Mouse (Mus musculus) heart, embryonic 10.5 days (tissue): ENCODE measurements at regions not wholly inside any gene's neighbourhood (a gene's known extent, or its start where the extent isn't known, plus 50 kb on each side); places are given as distances from the start of the nearest gene placed in this dataset.

Experiments
- DNase-seq: peaks from one replicate; pipeline ENCODE4 v3.0.0-alpha.2; 2017; ENCODE audit warnings: low spot score
- H3K27ac ChIP-seq: fragments of 300-500 bp; sonication (generic); 2 replicates; pipeline ENCODE4 v1.5.1; 2016; ENCODE audit warnings: mild to moderate bottlenecking
- H3K27me3 ChIP-seq: fragments of 300-500 bp; sonication (generic); 2 replicates; pipeline ENCODE4 v1.6.1; 2016; ENCODE audit warnings: mild to moderate bottlenecking; ENCODE audit not compliant: poor library complexity, insufficient read depth, severe bottlenecking
- H3K36me3 ChIP-seq: fragments of 300-500 bp; sonication (generic); 2 replicates; pipeline ENCODE4 v1.6.1; 2016; ENCODE audit warnings: mild to moderate bottlenecking, moderate library complexity
- H3K4me1 ChIP-seq: fragments of 300-500 bp; sonication (generic); 2 replicates; pipeline ENCODE4 v1.6.1; 2016; ENCODE audit warnings: mild to moderate bottlenecking
- H3K4me3 ChIP-seq: fragments of 300-500 bp; sonication (generic); 2 replicates; pipeline ENCODE4 v1.5.1; 2016; ENCODE audit warnings: mild to moderate bottlenecking, moderate library complexity
- H3K9me3 ChIP-seq: fragments of 300-500 bp; sonication (generic); 2 replicates; pipeline ENCODE4 v1.6.1; 2016; ENCODE audit warnings: mild to moderate bottlenecking, moderate library complexity
- WGBS: fragments of 180-500 bp; shearing (Covaris S2); methylation state at CpG from one replicate; pipeline ENCODE4 v1.1.7; 2016; 5-methylcytosine and 5-hydroxymethylcytosine counted together

- Histone ChIP-seq H3K27me3 (no peaks in the 10 kb centered on the region), H3K4me1 (no peaks in the 10 kb centered on the region), H3K36me3 (no peaks in the 10 kb centered on the region), H3K4me3 (no peak overlapping the region), H3K27ac (no peak overlapping the region), H3K9me3 (no peaks in the 10 kb centered on the region)
- no peak for DNase-seq
- 78% methylated on average over 7 of the region's 7 CpGs for WGBS
These were observed 418.1 kb downstream of the Plekhb2 start for GRCm38 (mm10) chr1:35267883-35268282.

GRCm38 (mm10) chr1:35274978-35275377, 425.2 kb downstream of the Plekhb2 start:
- Histone ChIP-seq H3K4me1 (peaks cover 6% of the 10 kb centered on the region; the same call in 1 of the 2 replicates), H3K27ac (no peak overlapping the region), H3K4me3 (no peak overlapping the region), H3K9me3 (no peaks in the 10 kb centered on the region), H3K27me3 (no peaks in the 10 kb centered on the region), H3K36me3 (no peaks in the 10 kb centered on the region)
- no peak for DNase-seq
- WGBS = 56% methylated on average over 8 of the region's 8 CpGs
